Mouse (Mus musculus) T-cell, adult 2 months (primary cell): ENCODE measurements at regions not wholly inside any gene's neighbourhood (a gene's known extent, or its start where the extent isn't known, plus 50 kb on each side); places are given as distances from the start of the nearest gene placed in this dataset.
A peak's percentile ranks its signal among the peaks of the same experiment; 100 is the strongest.

Source experiments
- DNase-seq: peaks from one replicate; pipeline ENCODE4 v3.0.0; 2022; ENCODE audit warnings: low spot score

- DNase-seq: peak; percentile 56
Measured at GRCm38 (mm10) chr5:114512756-114513155, 55.1 kb upstream of the Fam222a start.

DNA sequence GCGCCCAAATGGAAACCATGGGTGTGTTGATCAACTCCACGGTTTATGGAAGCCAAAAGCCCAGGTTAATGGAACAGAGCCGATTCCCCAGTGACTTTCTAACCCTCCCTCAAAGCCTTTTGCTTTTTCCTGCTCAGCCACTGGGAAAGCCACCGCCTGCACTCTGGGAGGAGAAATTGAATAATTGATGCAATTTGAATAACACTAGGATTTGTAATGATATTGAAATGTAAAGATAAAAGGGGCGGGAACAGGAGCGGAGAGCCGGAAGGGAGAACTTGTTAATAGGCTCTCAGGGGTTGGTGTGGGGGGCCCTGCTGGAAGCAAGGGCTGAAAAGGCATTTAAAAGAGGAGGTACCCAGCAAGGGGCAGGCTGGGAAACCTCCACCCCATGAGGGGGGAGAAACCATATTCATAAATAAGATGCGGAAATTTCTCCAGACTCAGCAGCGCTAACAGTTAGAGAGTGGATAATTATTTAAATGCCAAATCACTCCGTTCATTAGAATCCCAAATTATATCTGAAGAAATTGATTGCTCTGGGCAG, 53.8 kb upstream of the Fam222a start:
- no peak for DNase-seq

- no peak for DNase-seq
Measured at GRCm38 (mm10) chr5:114517010-114517409, 50.8 kb upstream of the Fam222a start.

DNA sequence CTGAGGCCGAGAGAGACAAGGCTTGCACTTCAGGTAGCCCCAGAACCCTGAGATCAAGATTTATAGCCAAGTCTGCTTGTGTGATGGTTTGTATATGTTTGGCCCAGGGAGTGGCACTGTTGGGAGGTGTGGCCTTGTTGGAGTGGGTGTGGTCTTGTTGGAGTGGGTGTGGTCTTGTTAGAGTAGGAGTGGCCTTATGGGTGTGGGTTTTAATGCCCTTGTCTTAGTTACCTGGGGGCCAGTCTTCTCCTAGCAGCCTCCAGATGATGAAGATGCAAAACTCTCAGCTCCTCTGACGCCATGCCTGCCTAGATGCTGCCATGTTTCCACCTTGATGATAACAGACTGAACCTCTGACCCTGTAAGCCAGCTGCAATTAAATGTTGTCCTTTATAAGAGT, 49.8 kb upstream of the Fam222a start:
- DNase-seq: no peak
